Mouse (Mus musculus): ENCODE data around the gene Baz2b.

GRCm38 (mm10) chr2:60068468-60068867 lies 141.2 kb downstream of the Baz2b start:
- TF ChIP-seq POLR2A (IDR thresholded peaks at IDR 0.05; ENCODE audit: low read depth, low read length) (no peak), CTCF (IDR thresholded peaks at IDR 0.05; ENCODE audit: extremely low read depth, insufficient read depth, insufficient read length, insufficient replicate concordance) (no peak)
